ENCODE assay signal across 7 mouse cellular contexts in genomic region chr2:128245544-128245943, GRCm38 (mm10).
DNase-seq lines count a peak whose midpoint lies in the region; ATAC-seq lines count a peak whose summit lies in the region.

No protein-coding gene starts in this region.

- DNase-seq in R1 (ENCODE audit: low read depth, low spot score): peak; percentile 36
- peak; percentile 81 for DNase-seq in adrenal gland, postnatal 25 days
- DNase-seq in frontal cortex, adult 2 months (ENCODE audit: extremely low spot score in 1 of 2, low spot score in 1 of 2): peak; percentile 4 to 26
- peak; percentile 77 to 81 for DNase-seq in heart, postnatal 14 days
- peak; percentile 10 to 13 for DNase-seq in left cerebral cortex, postnatal 36 days (ENCODE audit: low spot score in 2 of 2)
- peak; percentile 44 for DNase-seq in right cerebral cortex, postnatal 4 days

- intact Hi-C loops in heart, postnatal 14 days (cut with DNase I): loop anchor here (5.0 kb wide), 2 partner anchors 68 to 118 kb away; partner anchors contain the start of gene Bcl2l11
- intact Hi-C loops in left cerebral cortex, postnatal 36 days (cut with DNase I): no loop called here

- no peak for ATAC-seq in megakaryocyte, adult 5-6 weeks (ENCODE audit: poor library complexity, severe bottlenecking)

Comparison
In these comparisons a context has a peak if more than half of its experiments do, and no peak if none do; other contexts are left out.
1. DNase-seq: peak in every context shown above with its lines; median percentile 81 in adrenal gland, postnatal 25 days; 79 in heart, postnatal 14 days; 44 in right cerebral cortex, postnatal 4 days; 36 in R1; 15 in frontal cortex, adult 2 months; 12 in left cerebral cortex, postnatal 36 days.